Mouse (Mus musculus): ENCODE data around the gene Dctn1.

Dctn1 gene

DNA sequence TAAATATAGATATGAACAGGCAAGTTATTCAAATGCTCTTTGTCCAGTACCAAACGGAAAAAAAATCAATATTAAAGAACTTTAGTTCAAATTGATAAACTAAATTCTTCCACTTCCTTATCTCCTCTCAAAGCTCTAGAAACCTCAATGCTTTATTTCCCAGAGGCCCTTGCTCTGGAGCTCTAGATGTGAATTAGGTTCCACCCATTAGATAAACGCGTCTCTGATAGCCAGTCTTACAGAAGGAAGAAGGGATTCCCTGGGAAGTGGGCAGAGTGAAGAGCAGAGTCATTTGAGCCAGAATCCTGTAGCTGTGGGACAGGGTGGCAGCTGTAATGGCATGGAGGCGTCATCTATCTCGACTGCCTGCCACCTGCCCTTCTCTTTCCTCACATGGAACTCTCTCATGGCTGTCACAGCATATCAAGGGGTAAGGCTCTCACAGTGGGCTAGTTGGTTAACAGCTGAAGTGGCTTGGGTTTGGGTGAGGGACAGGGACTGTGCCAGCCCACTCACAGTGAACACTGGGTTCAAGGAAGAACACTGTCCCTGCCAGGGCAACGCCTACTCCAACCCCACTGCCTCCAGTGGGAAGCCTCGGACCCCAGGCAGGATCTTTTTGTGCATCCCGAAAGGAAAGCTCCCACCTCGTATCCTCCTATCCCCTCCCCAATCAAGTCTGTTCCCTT lies 41.8 kb downstream of the Dctn1 start:
- in situ Hi-C loops (cut with MboI; ENCODE audit: unreplicated experiment in 2 of 2), result no loop called here

DNA sequence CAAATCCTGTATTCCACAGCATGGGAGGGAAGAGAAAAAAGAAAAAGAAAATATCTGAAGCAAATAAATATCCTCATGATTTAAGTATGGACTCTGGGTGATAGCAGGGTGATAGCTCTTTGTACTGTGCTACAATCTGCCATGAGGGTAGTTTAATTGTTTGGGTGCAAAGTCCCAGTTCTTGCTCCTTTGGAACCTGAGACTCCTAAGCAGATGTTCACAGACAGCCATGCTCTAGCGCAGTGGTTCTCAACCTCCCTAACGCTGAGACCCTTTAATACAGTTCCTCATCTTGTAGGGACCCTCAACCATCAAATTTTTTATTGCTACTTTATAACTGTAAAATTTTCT lies 42.3 kb downstream of the Dctn1 start:
- in situ Hi-C loops (cut with MboI; ENCODE audit: unreplicated experiment in 2 of 2), result no loop called here

DNA sequence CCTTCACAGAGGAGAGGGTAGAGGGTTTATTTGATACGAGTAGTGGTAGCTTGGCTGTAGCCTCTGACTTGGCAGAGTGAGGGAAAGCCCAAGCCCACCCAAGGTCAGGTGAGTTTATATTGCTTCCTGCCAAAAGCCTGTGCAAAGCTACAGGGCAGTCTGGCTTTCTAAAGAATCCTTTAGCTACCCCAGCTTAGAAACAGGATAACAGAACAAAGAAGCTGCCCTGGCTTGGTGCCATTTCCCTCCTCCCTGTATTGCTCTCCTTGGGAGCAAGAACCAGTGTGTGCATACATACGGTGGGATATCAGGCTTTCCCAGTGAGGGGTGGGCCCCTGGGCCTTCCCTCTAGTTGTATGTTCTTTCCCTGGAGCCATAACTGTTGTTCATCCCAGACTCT lies 44.8 kb downstream of the Dctn1 start:
- in situ Hi-C loops (cut with MboI; ENCODE audit: unreplicated experiment in 2 of 2), result loop anchor here in 1 of 2 experiments (10.0 kb wide), 1 partner anchor 304 kb away; no protein-coding TSS in a partner anchor

DNA sequence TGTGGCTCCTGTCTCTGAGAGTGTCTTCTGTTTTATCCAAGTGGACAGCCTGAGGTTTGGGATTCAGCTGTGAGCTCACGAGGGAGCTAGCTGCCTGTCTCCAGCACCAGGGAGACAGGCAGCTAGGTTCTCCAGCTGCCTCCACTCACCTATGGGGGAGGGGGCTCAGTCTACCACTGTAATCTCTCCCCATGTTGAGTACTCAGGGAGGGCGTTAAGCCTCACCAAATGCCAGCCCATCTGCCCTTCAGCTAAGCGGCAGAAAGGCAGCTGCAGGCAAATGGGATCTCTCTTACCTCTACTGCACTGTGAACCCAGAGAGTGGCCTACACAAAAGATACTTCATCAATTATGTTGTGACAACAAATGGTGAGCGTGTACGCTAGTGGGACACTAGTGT lies 45.8 kb downstream of the Dctn1 start:
- in situ Hi-C loops (cut with MboI; ENCODE audit: unreplicated experiment in 2 of 2), result loop anchor here in 1 of 2 experiments (10.0 kb wide), 1 partner anchor 303 kb away; no protein-coding TSS in a partner anchor

DNA sequence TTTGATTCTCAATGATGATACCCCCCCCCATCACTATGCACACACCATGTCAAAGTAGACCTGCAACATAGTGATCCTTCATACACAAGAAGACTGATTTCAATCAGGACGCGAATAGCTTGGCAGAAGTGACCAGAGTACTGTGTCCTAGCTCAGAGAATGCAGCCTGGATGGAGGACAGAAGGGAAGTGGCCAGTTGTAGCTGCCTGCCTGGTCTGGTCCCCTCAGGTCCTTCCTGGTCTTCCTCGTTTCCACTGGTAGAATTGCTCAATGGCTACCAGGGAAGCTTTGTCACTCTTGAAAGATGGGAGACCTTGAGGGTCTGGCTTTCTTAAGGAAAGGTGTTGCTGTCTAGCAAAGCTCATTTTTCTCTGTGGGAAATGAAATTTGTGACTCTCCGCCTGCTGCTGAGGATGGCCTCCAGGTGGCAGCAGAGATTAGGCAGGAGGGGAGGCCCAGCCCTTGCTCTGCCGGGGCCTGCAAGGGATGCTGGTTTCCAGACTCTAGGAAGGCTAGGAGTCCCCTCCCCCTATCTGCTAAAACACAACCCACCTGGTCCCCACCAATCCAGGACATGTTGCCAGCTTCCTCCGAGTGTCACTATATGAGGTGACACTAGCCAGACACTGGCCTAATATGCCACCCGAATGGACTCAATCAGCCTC lies 49.4 kb downstream of the Dctn1 start:
- in situ Hi-C loops (cut with MboI; ENCODE audit: unreplicated experiment in 2 of 2), result loop anchor here in 1 of 2 experiments (10.0 kb wide), 1 partner anchor 300 kb away; no protein-coding TSS in a partner anchor

DNA sequence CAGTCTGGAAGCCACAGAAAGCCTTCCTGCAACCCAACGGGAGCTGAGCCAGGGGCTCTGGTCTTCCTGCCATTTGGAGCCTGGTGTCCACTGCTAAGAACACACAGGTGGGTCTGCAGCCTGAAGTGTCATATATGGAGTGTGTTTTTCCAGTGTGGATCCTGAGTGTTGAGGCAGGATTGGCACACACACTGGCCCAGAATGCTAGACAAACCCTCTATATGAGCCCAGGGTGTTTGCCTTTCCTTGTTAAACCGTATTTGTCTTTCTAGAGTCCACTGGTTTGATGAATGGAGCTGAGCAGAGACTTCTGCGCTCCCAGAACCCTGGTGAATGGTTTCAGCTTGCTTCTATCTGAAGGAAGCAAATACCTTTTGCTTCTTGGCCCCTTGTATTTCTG lies 54.1 kb downstream of the Dctn1 start, which contains the start of gene Slc4a5:
TSS of gene Slc4a5 (plus strand) at position 15 of the 400 bp plus-strand sequence.
- in situ Hi-C loops (cut with MboI; ENCODE audit: unreplicated experiment in 2 of 2), result loop anchor here in 1 of 2 experiments (10.0 kb wide), 1 partner anchor 295 kb away; no protein-coding TSS in a partner anchor

DNA sequence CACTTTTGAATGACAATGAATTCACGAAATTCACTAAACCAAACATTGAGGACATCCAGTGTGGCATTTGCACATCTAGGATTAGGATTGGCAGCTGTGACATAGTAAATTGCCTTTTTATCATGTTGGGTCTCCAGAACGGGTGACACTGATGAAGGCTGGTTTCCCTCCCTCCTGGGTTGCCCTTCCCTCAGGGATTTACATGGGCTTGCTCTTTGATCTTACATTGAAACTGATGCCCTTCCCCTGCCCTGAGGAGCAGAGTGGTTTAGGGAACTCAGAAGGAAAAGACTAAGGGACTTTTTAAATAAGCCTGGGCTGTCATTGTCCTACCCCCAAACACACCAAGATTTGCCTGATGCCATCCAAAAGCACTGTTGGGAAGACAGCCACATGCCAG lies 65.8 kb downstream of the Dctn1 start:
- in situ Hi-C loops (cut with MboI; ENCODE audit: unreplicated experiment in 2 of 2), result no loop called here

DNA sequence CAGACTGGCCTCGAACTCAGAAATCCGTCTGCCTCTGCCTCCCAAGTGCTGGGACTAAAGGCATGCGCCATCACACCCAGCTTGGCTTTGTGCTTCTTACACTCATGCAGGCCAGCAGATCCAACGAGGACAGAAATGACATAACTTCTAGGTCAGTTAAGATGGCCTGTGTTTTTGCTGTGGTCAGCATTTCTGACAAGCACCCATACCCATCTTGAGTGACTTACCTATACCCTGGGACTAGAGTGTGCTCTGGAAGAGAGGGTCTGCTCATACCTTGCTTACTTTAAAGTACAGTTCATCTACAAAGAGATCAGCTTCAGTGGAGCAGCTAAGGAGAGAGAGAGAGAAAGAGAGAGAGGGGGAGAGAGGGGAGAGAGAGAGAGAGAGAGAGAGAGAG lies 67.6 kb downstream of the Dctn1 start:
- in situ Hi-C loops (cut with MboI; ENCODE audit: unreplicated experiment in 2 of 2), result no loop called here

DNA sequence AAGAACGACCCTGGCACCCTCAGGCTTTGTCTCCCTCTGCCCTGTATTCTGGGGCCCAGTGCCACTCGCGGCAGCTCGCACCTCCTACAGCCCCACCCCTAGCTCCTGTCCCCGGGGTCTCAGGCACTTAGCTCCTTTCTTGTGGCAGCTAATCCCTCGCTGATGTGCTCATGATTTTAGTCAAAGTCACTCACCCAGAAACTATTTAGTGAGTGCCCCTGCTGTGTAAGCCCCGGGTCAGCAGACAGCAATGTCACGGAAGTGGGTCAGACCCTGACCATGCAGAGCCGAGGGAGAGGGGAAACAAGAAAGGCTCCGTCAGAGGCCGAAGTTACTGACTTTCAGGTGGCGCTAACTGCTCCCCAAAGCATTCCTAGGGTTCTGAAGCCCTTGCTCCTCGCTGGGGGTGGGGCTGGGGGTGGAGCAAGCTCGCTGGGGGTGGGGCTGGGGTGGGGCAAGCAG lies 68.6 kb downstream of the Dctn1 start:
- in situ Hi-C loops (cut with MboI; ENCODE audit: unreplicated experiment in 2 of 2), result no loop called here

DNA sequence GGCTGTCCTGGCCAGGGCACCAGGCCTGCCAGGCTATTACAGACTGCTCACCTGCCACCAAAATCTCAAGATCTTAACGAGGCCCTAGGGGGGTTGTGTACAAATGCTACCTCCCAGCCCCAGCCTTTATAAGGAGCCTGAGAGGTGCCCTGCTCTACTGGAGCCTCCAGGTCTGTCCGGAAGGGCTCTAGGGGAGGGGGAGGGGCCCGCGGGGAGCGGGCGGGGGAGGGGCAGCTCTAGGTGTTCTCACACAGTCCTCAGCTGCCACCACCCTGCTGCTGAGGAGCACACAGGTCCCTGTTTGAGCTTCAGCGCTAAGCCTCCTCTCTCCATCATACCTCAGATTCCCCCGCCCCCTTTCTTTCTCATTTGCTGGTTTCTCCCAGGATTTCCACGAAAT lies 71.4 kb downstream of the Dctn1 start:
- in situ Hi-C loops (cut with MboI; ENCODE audit: unreplicated experiment in 2 of 2), result no loop called here

DNA sequence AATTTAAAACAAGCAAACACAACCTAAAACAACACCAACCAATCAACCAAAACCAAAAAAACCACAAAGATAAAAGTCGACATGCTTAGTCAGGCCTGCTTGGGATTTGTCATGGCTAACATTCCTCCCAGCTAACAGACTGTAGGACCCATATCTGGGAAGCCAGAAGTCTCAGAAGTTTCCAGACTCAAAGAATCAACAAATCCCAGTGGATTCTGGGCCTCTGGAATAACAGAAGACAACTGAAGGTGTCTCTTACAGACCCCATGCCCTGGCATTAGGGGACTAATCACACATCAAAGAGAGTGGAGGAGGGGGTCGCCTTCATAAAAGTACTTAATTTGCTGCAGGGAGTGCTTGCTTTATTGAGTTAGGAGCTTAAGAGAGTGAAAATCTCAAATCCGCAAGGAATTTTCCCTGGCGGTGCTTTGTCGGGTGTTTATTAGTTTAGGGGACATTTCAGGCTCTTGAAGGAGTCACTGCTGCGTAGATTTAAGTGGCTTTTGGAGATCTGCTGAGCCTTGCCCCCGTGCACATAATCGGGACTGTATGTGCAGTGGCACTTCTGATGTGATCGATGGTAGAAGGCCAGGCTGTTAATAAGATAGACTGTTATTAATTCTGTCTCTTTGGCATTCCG lies 78.8 kb downstream of the Dctn1 start:
- in situ Hi-C loops (cut with MboI; ENCODE audit: unreplicated experiment in 2 of 2), result no loop called here

DNA sequence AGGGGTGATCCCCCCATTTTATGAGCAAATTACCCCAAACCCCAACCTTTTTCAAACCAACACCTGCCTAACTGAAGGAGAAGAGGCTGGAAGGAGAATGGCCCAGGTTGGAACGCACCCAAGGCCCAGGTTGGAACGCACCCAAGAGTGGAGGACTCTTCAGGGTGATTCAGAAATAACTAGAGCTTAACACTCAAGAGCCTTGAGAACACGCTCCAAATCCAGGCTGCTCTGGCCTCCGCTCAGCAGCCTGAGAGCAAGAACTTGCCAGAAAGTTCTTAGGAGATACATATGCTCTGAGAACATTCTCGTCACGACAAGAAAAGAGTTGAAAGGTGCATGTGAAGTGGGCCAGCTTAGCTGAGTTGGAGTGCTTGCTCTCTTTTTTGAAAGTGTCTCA lies 79.4 kb downstream of the Dctn1 start:
- in situ Hi-C loops (cut with MboI; ENCODE audit: unreplicated experiment in 2 of 2), result no loop called here

DNA sequence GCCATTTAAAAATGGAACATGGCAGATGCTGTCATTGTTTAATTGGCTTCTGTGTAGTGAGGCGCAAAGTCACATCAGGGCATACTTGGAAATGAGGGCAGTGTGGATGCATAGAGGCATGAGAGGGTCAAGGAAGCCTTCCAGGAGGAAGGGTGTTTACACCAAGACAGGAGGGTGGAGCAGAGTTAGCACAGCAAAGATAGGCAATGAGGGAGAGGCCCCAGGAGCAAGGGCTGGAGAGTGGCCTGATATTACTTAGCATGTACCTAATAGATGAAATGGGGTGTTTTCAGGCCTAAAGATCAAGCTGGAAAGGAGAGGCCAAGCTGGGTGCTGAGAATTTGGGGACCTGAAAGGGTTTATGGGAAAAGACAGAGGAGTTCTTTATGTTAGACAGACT lies 80.3 kb downstream of the Dctn1 start:
- in situ Hi-C loops (cut with MboI; ENCODE audit: unreplicated experiment in 2 of 2), result no loop called here

DNA sequence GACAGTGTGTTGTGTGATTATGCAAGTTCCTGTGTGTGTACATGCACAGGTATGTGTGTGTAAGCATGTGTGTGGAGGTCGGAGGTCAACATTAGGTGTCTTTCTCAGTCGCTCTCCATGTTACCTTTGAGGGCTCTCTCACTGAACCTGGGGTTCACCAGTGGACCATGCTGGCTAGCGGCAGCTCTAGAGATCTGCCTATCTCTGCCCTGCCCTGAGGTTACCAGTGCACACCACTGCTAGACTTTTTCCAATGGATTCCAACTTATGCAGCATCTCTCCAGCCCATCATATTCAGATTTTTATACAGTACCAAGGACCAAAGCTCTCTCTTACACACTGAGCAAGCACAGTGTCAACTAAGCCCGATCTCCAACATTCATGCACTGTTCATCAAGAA lies 81.0 kb downstream of the Dctn1 start:
- in situ Hi-C loops (cut with MboI; ENCODE audit: unreplicated experiment in 2 of 2), result no loop called here

DNA sequence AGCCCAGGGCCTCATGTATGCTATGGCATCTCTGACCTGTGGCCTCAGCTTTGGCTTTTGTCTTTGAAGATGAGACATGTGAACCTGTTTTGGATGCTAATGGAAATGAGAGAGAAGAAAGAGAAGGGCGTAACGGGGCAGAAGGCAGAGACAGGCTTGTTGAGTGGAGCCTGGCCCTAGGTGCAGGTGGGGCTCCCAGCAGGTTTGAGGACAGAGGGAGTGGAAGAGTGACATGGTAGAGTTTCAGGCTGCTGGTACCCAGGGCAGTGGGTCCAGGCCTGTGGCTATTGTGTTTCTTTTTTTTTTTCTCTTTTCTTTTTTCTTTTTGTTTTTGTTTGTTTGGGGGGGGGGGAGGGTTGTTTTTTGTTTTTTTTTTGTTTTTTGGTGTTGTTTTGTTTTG lies 81.4 kb downstream of the Dctn1 start:
- in situ Hi-C loops (cut with MboI; ENCODE audit: unreplicated experiment in 2 of 2), result no loop called here
